26 mouse cellular contexts compared by ENCODE assay signal in genomic region chr3:52832421-52832820, GRCm38 (mm10).
"Had no signal": no experiment of that assay in that cellular context is flagged by ENCODE, and none has a peak within 500 bp of the region (broad histone marks: within the 10 kb centered on the region; RNA-seq: fewer than 3 reads in every experiment).

No protein-coding gene starts in this region.

- H3K27ac ChIP-seq: heart, adult 2 months; heart, embryonic 13.5 days; heart, embryonic 15.5 days; hindbrain, embryonic 13.5 days; hindbrain, embryonic 15.5 days; hindbrain, postnatal 0 days; intestine, embryonic 15.5 days; kidney, embryonic 15.5 days; kidney, postnatal 0 days; layer of hippocampus, adult 2 months; limb, embryonic 13.5 days; limb, embryonic 15.5 days; liver, embryonic 12.5 days had no signal

- H3K9ac ChIP-seq: heart, embryonic 13.5 days; heart, embryonic 15.5 days; hindbrain, embryonic 13.5 days; hindbrain, embryonic 15.5 days; intestine, embryonic 15.5 days; kidney, embryonic 15.5 days; limb, embryonic 13.5 days; limb, embryonic 15.5 days; liver, embryonic 12.5 days had no signal

- H3K36me3 ChIP-seq: heart, embryonic 13.5 days; heart, embryonic 15.5 days; hindbrain, embryonic 13.5 days; hindbrain, embryonic 15.5 days; intestine, embryonic 15.5 days; kidney, embryonic 15.5 days; limb, embryonic 13.5 days; limb, embryonic 15.5 days; liver, embryonic 12.5 days had no signal

- H3K4me2 ChIP-seq: heart, embryonic 11.5 days; heart, embryonic 13.5 days; heart, embryonic 15.5 days; hindbrain, embryonic 13.5 days; hindbrain, embryonic 15.5 days; intestine, embryonic 15.5 days; kidney, embryonic 15.5 days; limb, embryonic 13.5 days; limb, embryonic 15.5 days; liver, embryonic 12.5 days had no signal

- H3K4me3 ChIP-seq: heart, adult 2 months; heart, embryonic 13.5 days; heart, embryonic 15.5 days; hindbrain, embryonic 13.5 days; hindbrain, embryonic 15.5 days; intestine, embryonic 15.5 days; kidney, embryonic 15.5 days; layer of hippocampus, adult 2 months; limb, embryonic 13.5 days; limb, embryonic 15.5 days; liver, embryonic 12.5 days had no signal

- DNase-seq: gastrocnemius, postnatal 14 days; gastrocnemius, postnatal 36 days; heart, adult 11 months; heart, adult 2 months; heart, postnatal 14 days; heart, postnatal 36 days; kidney, adult 18-20 months; kidney, adult 9 months; kidney, postnatal 14 days; kidney, postnatal 4 days; layer of hippocampus, postnatal 36 days; left cerebral cortex, postnatal 4 days had no signal

- ATAC-seq: hindbrain, postnatal 0 days; intestine, embryonic 15.5 days; intestine, postnatal 0 days; liver, embryonic 12.5 days had no signal

- H3K9me3 ChIP-seq: heart, embryonic 13.5 days; heart, embryonic 15.5 days; hindbrain, embryonic 13.5 days; hindbrain, embryonic 15.5 days; intestine, embryonic 15.5 days; kidney, embryonic 15.5 days; limb, embryonic 13.5 days; limb, embryonic 15.5 days; liver, embryonic 12.5 days had no signal

- H3K4me1 ChIP-seq: hindbrain, embryonic 15.5 days; intestine, embryonic 15.5 days; kidney, embryonic 15.5 days; limb, embryonic 13.5 days; limb, embryonic 15.5 days; liver, embryonic 12.5 days had no signal

- H3K27me3 ChIP-seq: heart, embryonic 13.5 days; heart, embryonic 15.5 days; hindbrain, embryonic 13.5 days; hindbrain, embryonic 15.5 days; intestine, embryonic 15.5 days; kidney, embryonic 15.5 days; limb, embryonic 13.5 days; limb, embryonic 15.5 days; liver, embryonic 12.5 days had no signal
